Mouse (Mus musculus): ENCODE results near the gene Naif1.

Gene Naif1

DNA sequence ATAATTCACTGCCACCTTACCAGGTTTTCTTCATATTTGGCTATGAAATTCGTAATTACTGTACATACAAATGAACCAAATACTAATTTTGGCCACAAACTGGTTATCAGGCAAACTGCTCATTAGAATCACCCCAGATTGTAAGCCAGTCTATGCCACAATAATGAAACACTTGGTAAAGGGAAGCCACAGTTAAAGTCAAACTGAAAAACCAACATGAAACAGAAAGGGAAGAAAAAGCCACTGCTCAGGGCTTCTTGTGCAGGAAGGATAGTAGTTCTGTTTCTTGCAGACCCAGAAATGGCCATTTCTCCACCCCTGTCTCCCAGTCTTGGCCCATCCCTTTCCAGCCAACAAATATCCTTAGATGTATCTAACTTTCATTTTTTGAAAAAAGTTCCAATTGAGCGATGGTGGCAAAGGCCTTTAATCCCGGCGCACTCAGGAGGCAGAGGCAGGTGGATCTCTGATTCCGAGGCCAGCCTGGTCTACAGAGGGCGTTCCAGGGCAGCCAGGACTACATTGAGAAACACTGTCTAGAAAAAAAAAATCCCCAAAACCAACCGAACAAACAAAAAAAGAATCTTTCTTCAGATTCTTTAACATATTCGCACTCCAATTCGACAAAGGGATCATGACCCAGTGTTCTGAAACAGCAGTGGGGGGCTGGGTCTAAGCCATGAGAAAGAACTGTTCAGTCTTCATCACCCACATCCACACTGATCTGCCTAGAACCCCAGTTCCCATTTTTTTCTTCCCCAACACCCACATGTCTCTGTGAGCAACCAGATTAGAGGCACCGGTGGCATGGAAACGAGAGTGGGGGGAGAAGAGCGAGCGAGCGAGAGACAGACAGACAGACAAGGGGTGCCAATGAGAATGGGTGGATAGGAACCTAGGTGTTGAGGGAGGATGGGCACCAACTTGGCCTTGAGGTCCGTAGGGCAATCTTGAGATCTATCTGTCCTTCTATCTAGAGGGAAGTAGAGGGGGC lies at the start of gene Naif1:
Gene Naif1 (plus strand): TSS at position 697 of the 994 bp plus-strand sequence.
- peak in 1 of 2 experiments; percentile 37 for DNase-seq (ENCODE audit: low spot score in 2 of 2)

DNA sequence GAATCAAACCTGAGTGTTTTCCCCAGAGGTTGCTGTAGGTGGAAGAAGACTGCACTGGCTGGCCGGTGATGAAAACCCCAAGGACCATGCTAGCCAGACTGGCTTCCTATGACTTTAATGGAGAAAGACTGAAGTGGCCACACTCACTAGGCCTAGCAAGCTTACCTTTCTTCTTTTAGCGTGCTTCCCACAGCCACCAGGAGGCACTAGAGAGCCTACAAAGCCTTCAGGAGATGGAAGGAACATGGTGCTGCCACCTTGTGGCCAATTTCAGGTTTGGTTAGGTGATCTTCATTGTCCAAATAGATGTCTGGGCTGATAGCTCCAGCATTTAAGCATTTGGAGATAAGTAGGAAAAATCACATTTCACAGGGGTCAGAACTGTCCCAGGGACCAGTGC lies 45.6 kb upstream of the Naif1 start:
- DNase-seq (ENCODE audit: low spot score in 2 of 2): peak; percentile 85 to 93

DNA sequence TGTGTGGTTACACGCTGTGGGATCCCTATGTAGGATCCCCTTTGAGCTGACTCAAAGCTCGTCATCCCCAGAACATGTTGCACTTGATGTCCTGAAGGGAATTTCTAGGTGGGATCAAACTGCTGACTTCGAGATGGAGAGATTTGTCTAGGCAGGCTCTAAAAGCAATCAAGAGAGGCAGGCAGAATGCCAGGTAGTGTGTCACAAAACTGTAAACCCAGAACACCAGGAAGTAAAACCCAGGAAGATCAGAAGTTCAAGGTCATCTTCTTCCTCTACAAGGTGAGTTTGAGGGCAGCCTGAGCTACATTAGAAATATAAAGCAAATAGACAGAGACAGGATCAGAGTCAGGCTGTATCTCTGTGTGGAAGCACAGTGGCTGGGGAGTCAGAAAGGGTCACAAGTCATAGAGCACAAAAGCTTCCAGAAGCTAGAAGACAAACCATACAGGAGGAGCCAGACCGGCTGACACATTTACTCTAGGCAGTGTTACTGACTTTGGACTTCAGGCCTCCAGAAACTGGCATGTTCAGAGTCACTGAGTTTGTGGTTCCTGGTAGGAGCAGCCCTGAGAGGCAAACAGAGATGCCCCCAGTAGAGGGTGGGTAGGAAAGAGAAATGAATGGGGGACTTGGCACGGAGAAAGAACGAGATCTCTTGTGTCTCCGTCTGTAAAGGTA lies 43.0 kb upstream of the Naif1 start:
- DNase-seq (ENCODE audit: low spot score in 2 of 2): no peak

DNA sequence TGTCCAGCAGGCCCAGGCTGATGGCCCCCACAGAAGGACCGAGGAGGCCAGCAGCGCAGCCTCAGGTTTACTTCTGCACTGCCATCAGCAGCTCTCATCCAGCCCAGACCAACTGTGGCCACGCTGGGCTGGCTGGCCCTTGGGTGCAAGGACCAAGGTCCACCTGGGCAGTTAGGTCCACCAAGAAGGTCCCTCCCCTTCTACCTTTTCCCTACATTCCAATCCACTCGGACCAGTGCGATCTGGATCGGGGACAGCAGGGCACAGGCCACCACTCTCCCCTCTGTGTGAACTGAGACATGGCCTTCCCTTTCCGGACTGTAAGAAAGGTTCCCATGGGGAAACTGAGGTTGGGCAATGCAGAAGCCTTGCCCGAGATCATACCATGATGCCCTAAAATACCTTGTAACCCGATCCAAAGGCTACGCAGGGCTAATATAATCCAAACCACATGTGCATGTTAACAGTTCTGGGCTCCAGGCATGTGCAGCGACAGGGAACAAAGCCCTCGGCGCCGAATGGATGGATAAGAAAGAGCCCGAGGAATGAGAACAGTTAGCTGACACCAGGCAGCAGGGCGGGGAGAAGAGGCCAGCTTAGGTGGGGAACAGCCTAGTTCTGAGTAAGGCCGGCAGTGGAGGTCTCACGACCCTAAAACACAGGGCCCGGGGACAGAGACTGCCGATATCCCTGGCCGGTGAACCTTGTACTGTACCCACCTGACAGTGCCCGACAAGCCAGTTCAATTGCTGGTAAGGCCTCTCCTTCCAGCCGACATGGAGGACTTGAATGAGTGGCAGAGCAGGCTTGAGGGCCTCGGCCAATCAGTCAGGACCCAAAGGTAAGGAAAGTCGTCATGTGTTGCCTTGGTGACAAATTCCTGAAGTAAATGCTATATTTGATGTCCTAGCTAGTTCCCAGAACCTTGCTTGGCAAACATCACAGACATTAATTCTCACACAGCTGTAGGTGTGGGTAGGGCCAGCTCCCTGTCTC lies 41.5 kb upstream of the Naif1 start:
- no peak for DNase-seq (ENCODE audit: low spot score in 2 of 2)

DNA sequence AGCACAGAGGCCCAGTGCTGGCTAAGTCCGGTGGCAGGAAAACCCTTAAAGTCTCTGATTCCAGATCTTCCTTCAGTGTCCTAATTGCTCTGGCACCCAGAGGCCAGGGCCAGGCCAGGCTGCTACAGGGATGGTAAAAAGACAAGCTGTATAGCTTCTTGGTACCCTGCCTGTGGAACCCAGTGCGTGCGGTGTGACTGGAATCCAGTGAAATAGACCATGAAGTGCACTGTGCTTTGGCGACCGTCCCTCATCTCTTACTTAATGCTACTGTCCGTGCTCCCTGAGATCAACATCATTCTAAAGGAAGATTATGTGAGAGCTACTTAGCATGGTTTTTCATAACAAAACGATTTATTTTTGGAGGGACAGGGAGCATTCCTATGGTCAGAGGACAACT lies 38.9 kb upstream of the Naif1 start:
- DNase-seq (ENCODE audit: low spot score in 2 of 2): no peak

DNA sequence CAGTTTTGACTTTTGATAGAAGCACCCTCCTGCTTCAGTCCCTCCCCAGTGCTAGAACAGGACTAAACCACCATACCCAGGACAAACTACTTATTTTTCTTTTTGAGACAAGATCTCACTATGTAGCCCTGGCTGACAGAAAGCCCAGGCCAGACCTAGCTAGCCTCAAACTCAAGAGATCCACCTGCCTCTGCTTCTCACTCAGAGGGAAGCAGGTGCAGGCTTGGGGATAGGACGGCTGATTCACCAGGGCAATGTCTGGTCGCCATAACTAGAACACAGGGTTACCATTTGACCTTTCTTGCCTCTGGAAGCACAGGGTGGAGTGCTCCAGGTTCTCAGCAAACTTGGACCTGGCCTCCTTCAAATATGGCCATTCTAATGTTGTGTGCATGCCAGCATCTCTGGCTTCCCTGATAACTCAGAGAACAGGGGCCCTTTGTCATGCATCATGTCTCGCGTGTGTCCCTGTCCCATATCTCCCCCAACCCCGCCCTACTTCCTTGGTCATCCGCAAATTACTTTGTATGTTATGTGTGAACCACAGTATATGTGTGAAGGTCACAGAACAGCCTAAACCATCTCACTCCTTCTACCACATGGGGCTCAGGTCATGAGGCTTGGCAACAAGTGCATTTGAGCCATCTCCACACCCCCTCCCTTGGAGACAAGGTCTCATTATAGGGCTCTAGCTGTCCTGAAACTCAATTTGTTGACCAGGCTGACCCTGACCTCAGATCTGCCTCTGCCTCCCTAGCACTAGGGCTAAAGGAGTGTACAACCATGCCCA lies 37.3 kb upstream of the Naif1 start:
- DNase-seq (ENCODE audit: low spot score in 2 of 2): no peak

DNA sequence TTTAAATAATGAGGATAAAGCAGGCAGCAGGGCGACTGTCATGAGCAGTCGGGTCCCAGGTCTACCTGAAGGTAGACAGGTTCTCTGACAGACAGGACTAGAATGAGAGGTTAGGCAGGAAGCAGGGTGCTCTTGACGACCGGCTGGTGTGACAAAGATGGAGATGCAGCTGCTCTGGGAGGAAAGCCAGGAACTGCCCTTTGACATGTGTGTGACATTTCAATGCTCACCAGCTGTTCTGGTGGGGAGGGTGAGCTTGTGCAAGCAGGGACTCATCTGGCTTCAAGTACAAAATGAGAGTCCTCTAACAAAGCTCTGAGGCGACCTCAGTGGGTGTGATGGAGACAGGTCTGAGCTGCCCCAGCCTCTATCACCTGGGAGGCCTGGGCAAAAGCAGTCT lies 36.3 kb upstream of the Naif1 start:
- no peak for DNase-seq (ENCODE audit: low spot score in 2 of 2)

DNA sequence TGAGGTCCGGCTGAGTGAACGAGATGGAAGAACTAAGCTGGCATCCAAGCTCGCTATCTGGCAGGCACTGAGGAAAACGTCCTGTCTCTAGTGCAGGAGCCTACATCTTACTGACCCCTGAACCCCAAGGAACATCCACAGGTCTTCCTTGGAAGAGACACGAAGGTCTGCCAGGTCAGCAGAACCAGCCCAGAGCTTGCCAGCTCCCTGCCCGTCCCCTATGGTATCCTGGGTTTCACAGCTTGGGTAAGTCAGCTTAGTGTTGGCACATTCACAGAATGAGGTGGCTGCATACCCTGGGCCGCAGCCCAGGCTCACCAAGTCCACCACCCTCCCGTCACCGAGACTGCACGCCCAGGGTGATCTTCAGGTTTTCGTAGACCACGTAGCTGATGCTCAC lies 34.5 kb upstream of the Naif1 start:
- no peak for DNase-seq (ENCODE audit: low spot score in 2 of 2)

DNA sequence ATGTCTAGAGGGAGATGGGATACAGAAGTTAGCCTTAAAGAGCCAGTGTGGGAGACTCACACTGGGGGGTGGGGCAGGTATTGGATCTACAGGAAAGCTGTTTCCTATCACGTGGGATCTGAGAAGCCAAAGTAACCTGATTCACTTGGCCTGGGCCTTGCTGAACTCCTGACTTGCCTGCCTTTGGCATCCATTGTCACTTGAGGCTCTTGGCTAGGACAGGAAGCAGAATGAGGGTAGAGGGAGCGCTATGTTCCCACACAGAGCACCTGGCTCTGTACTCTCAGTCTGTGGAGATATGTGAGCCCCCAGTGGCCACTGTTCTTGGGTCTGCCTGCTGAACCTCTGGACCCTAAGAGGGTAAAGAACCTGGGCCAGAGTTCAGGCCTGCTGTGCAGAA lies 33.7 kb upstream of the Naif1 start:
- no peak for DNase-seq (ENCODE audit: low spot score in 2 of 2)

DNA sequence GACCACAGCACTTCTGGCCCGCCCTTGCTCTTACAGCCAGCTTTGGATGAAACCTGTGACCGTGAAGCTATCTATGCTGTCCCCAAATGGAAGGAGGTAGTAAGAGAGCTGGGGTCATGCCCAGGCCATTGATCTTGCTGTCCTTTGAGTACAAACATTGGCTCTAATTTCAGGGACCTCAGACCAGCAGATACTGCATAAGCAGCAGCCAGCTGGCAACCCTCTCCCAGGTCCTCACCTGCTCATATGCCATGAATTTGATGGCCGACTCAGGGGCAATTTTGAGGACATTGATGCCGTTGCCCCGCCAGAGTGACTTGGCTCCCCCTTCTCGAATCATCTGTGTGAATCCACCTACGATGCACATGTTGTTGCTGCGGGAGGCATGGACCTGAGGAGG lies 32.8 kb upstream of the Naif1 start:
- no peak for DNase-seq (ENCODE audit: low spot score in 2 of 2)

DNA sequence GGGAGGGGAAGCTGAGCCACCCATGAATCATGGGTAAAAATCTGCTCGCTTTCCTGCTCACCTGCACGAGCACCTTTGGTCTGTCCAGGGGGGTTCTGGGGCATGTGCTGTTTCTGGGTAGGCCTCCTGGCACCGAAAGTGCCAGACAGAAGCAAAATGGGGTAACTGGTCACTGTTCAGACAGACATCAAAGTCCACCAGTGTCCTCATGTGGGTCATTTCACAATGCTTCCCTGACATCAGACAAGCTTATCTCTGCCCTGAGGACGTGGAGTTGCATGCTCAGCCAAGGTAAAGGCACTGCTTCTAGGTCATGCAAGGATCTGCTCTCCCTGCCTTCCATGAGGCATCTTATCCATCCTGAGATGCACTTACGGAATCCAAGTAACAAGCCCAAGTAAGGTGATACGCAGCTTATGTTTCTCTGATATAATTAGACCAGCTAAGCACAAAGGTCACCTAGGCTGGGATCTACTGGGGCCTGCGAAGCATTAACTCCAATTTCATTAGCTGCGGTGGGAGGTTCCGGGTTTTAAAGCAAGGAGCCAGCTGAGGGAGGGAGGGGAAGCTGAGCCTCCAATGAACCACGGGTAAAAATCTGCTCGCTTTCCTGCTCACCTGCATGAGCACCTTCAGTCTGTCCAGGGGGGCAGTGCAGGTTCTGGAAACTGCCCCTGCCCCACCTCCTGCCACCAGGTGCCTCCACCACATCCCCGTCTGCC lies 31.7 kb upstream of the Naif1 start:
- no peak for DNase-seq (ENCODE audit: low spot score in 2 of 2)

DNA sequence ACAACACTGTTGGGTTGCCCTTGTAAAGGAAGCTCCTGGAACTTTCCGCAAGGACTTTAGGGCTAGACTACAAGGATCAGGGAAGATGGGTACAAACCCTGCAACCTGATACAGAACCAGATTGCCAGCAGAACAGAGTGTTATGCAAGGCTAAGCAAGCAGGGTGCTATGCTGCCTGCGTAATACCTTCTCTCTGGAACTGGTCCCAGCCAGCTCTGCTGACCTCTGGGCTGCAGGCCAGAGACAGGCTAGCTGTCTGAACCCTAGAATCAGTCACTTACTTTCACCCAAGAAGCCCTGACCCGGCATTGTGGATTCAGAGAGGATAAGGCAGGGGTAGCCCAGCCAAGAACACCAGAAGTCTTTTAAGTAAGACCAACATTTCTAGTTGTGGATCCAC lies 30.9 kb upstream of the Naif1 start:
- DNase-seq (ENCODE audit: low spot score in 2 of 2): no peak

DNA sequence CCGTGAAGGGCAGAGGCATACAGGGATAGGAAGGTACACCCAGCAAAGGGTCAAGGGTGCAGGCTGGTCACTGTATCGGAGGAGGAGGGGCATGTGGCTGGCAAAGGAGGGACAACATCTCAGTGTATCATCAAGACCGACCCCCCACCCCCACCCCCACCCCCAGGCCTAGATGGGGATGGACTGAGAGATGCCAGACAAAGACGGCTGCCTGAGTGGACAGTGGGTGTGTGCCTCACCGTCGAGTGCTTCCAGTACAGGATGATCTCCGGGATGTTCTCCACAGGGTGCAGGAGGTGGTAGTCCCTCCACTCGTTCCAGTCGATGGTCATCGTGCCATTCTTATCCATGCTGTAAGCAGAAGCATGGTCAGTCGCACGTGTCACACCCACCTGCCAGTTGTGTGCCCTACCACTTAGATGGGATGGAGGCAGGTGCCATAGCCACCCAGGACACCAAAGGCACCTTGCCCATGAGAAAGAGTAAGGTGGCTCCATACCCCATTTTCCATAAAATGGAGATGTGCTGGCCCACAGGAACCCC lies 30.1 kb upstream of the Naif1 start:
- no peak for DNase-seq (ENCODE audit: low spot score in 2 of 2)

DNA sequence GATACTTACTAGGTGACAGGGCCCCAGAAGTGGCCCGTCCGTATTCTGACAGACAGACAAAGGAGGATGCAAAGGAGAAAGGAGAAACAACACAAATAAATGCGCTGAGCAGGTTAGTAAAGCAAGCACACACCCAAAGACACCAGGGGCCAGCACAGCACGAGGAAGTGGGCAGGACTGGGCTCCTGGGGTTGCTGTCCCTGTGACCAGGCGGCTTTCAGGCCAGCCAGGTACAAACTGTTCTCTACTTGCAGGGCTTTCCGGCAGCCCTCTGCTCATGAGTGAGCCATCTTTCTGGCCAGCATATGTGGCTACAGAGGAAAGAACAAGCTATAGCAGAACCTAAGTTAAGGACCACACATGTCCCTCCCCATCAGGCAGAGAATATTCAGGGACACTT lies 29.6 kb upstream of the Naif1 start:
- no peak for DNase-seq (ENCODE audit: low spot score in 2 of 2)

DNA sequence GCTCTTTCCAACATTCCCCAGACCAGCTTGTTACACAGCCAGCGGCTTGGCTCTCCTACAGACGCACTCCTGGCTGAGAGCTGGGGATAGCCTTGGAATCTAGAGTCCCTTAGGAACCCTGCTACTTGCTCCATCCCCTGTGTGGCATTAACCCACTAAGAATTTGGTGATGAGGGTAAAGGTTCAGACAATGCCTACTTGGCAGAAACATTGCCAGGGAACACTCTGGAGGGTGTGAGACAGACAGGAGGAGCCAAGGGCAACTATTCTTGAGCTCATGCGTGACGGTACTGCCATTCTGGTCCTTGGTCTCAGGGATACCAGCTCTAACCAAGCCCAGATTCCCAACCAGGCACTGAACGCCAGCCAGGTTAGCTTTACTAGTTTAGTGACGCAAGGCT lies 28.4 kb upstream of the Naif1 start:
- no peak for DNase-seq (ENCODE audit: low spot score in 2 of 2)

DNA sequence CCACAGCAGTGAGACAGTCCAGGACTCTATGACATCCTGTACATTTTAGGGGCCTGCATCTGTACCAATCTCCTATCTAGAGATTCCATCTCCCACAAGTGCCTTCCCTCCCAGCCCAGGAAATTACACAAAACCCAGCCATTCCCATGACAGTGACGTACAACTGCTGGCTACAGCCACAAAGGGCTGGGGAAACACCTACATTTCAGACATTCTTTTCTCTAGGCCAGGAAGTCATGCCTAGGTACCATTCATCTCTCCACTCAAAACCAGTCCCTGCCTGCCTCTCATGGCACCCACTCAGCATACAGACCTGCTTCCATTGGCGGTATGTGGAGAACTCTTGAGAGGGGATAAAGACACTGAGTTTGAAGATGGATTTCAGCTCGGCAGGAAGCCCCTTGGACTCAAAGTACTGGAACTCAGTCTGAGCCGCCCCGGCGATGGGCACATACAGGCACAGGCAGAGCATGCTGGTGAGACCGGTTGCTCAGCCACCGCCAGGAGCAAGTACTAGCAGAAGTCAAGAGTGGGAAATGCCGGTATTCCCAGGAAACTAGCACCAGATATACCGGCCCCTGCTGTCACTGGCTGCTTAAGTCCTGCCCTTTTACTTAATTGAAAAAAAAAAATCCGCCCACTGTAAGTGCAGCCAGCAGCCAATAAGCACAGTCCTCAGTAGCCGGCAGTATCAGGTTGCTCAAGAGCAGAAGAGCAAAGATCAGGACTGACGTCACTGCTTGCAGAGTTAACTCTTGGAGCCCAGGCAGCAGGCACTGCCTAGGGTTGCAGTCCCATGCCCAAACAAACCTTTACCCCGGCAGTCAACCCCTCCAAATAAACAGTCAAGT lies 26.6 kb upstream of the Naif1 start:
- DNase-seq (ENCODE audit: low spot score in 2 of 2): peak; percentile 31 to 37

DNA sequence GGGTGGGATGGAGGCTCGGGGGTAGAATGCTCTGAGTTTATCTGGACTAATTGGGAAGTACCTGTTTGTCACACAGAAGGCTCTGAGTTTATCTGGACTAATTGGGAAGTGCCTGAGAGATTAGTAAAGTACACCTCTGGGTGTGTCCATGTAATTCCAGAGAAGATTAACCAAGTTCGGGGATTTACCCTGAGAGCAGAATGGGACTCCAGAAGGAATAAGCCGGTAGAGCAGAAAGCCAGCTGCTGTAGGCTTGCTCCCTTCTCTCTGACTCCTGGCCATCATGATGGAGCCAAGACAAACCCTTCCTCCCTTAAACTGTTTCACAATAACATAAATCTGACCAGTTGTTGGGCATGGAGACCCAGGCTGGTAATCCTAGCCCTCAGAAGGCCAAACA lies 25.5 kb upstream of the Naif1 start:
- no peak for DNase-seq (ENCODE audit: low spot score in 2 of 2)

DNA sequence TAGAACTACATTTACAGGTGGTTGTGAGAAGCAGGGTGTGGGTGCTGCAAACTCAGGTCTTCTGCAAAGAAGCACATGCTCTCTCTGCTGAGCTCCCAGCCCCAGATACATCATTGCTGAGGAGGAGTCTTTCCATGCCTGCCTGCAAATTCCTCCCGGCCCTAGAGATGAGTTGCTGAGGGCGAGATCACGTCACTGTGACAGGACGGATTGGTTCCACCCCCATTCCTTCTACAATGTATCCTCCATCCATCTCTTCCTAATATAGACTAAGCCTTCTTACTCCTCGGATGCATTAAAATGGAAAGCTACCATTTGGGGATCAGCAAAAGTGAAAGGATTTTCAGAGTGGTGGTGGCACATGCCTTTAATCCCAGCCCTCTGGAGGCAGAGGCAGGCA lies 24.7 kb upstream of the Naif1 start:
- DNase-seq (ENCODE audit: low spot score in 2 of 2): no peak

DNA sequence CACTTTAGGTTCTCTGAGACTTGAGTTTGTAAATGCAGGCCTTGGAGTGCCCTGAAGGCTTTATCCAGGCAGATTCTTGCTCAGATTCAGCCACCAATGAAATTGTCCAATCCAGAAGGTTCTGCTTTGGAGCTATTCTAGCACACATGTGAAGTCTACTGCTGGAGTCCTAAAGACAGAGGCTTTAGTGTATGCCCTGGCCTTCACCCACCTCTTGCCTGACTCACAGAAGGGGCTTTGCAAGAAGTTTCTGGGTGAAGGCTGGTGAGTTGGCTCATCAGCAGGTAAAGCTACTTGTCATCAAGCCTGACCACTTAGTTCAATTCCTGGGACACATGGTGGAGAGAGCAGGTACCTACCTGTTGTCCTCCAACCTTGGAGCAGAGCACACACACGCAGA lies 24.1 kb upstream of the Naif1 start:
- DNase-seq (ENCODE audit: low spot score in 2 of 2): no peak

All from spleen, postnatal 36 days (tissue).